ENCODE assay signal across 8 mouse cellular contexts in genomic region chr17:56613236-56613844, GRCm38 (mm10). TPM values are rescaled to one million over a fixed set of nuclear protein-coding genes. Genes with fewer than 3 reads are reported as not detected.
DNase-seq lines count a peak whose midpoint lies in the region; ATAC-seq and TF ChIP-seq lines count a peak whose summit lies in the region.

Gene Rpl36 (plus strand): TSS chr17:56613416.

- peak; percentile 99 for TF ChIP-seq CTCF in liver, embryonic 14.5 days (IDR thresholded peaks at IDR 0.05; ENCODE audit: low read depth)
- TF ChIP-seq CTCF in stomach, postnatal 0 days (IDR thresholded peaks at IDR 0.05; ENCODE audit: low read depth), result peak; percentile 99

- no peaks in the 10 kb centered on the region for H3K27me3 ChIP-seq in forebrain, embryonic 10.5 days (ENCODE audit: poor library complexity, severe bottlenecking)
- no peaks in the 10 kb centered on the region for H3K27me3 ChIP-seq in heart, embryonic 15.5 days
- no peaks in the 10 kb centered on the region for H3K27me3 ChIP-seq in liver, embryonic 14.5 days (ENCODE audit: control insufficient read depth, insufficient read depth, low read length)
- H3K27me3 ChIP-seq in neural tube, embryonic 11.5 days (ENCODE audit: control insufficient read depth, insufficient read depth, low read length), result no peaks in the 10 kb centered on the region
- H3K27me3 ChIP-seq in stomach, postnatal 0 days (ENCODE audit: control insufficient read depth, insufficient read depth, low read length), result no peaks in the 10 kb centered on the region

- peak within 1 kb of the TSS; percentile 89 for H3K4me2 ChIP-seq in heart, embryonic 15.5 days
- H3K4me2 ChIP-seq in liver, embryonic 14.5 days (ENCODE audit: low read depth), result peak within 1 kb of the TSS; percentile 95
- peak within 1 kb of the TSS; percentile 93 for H3K4me2 ChIP-seq in neural tube, embryonic 11.5 days (ENCODE audit: low read depth)
- peak within 1 kb of the TSS; percentile 77 for H3K4me2 ChIP-seq in stomach, postnatal 0 days (replicated peaks; ENCODE audit: low read depth)

- peak within 1 kb of the TSS; percentile 83 for H3K4me3 ChIP-seq in forebrain, embryonic 10.5 days
- peak within 1 kb of the TSS; percentile 79 for H3K4me3 ChIP-seq in heart, embryonic 15.5 days
- H3K4me3 ChIP-seq in liver, embryonic 14.5 days (ENCODE audit: insufficient read depth in 1 of 2, low read depth in 2 of 2, low read length in 2 of 2), result peak within 1 kb of the TSS; percentile 78 to 79
- H3K4me3 ChIP-seq in neural tube, embryonic 11.5 days (ENCODE audit: low read depth, low read length), result peak within 1 kb of the TSS; percentile 80
- H3K4me3 ChIP-seq in stomach, postnatal 0 days (ENCODE audit: low read depth, low read length), result peak within 1 kb of the TSS; percentile 81

- peak; percentile 95 for DNase-seq in CD4-positive, CD25-positive, alpha-beta regulatory T cell, adult 2 months (ENCODE audit: low read depth, low spot score)
- DNase-seq in c-Kit-negative CD71-positive TER-119-positive erythroid progenitor cells, embryonic 14.5 days (ENCODE audit: low read depth, low spot score), result peak; percentile 81
- peak; percentile 94 for DNase-seq in forebrain, embryonic 10.5 days (ENCODE audit: extremely low spot score, low spot score)
- peak; percentile 97 for DNase-seq in kidney, postnatal 25 days
- peak; percentile 71 to 80 (median 80) for DNase-seq in liver, embryonic 14.5 days (ENCODE audit: low read depth in 3 of 3, low spot score in 3 of 3)
- peak; percentile 95 for DNase-seq in neural tube, embryonic 11.5 days (ENCODE audit: low spot score)
- peak; percentile 95 for DNase-seq in stomach, postnatal 0 days (ENCODE audit: low spot score)

- peak within 1 kb of the TSS; percentile 96 for H3K27ac ChIP-seq in forebrain, embryonic 10.5 days
- H3K27ac ChIP-seq in heart, embryonic 15.5 days, result peak within 1 kb of the TSS; percentile 89
- peak within 1 kb of the TSS; percentile 67 for H3K27ac ChIP-seq in liver, embryonic 14.5 days
- peak within 1 kb of the TSS; percentile 88 for H3K27ac ChIP-seq in neural tube, embryonic 11.5 days (ENCODE audit: low read depth, low read length)
- H3K27ac ChIP-seq in stomach, postnatal 0 days (replicated peaks), result peak within 1 kb of the TSS; percentile 96

- under 1% methylated on average over 52 of the region's 52 CpGs for WGBS in forebrain, embryonic 10.5 days
- 0% methylated on average over 52 of the region's 52 CpGs for WGBS in heart, embryonic 15.5 days
- under 1% methylated on average over 52 of the region's 52 CpGs for WGBS in liver, embryonic 14.5 days (ENCODE audit: insufficient replicate concordance)
- under 1% methylated on average over 52 of the region's 52 CpGs for WGBS in neural tube, embryonic 11.5 days
- under 1% methylated on average over 52 of the region's 52 CpGs for WGBS in stomach, postnatal 0 days

- H3K9ac ChIP-seq in heart, embryonic 15.5 days, result peak within 1 kb of the TSS; percentile 72
- peak within 1 kb of the TSS; percentile 91 for H3K9ac ChIP-seq in liver, embryonic 14.5 days (replicated peaks)
- peak within 1 kb of the TSS; percentile 84 for H3K9ac ChIP-seq in neural tube, embryonic 11.5 days (ENCODE audit: low read length)
- H3K9ac ChIP-seq in stomach, postnatal 0 days (ENCODE audit: low read length), result peak within 1 kb of the TSS; percentile 85

- H3K36me3 ChIP-seq in forebrain, embryonic 10.5 days (replicated peaks), result peaks cover 46% of the 10 kb centered on the region
- H3K36me3 ChIP-seq in heart, embryonic 15.5 days, result peaks cover 38% of the 10 kb centered on the region
- H3K36me3 ChIP-seq in liver, embryonic 14.5 days (replicated peaks; ENCODE audit: control insufficient read depth, insufficient read depth, low read depth), result peaks cover 31% of the 10 kb centered on the region
- H3K36me3 ChIP-seq in neural tube, embryonic 11.5 days (ENCODE audit: control insufficient read depth, insufficient read depth, low read length), result peaks cover 14% of the 10 kb centered on the region
- peaks cover 16% of the 10 kb centered on the region for H3K36me3 ChIP-seq in stomach, postnatal 0 days (ENCODE audit: control insufficient read depth, insufficient read depth, low read length)

- ATAC-seq in heart, embryonic 15.5 days (replicated peaks; ENCODE audit: insufficient number of reproducible peaks, insufficient read depth, low FRiP score, low read depth), result peak; percentile 63
- peak; percentile 44 for ATAC-seq in liver, embryonic 14.5 days (ENCODE audit: insufficient read depth)
- ATAC-seq in neural tube, embryonic 11.5 days (ENCODE audit: insufficient read depth, low FRiP score, low TSS enrichment), result peak; percentile 36; the same call in 1 of the 2 replicates
- peak; percentile 55 for ATAC-seq in stomach, postnatal 0 days (ENCODE audit: low FRiP score, low TSS enrichment)

- peak; percentile 42; the same call in 1 of the 2 replicates for TF ChIP-seq EP300 in liver, embryonic 14.5 days (IDR thresholded peaks at IDR 0.05; ENCODE audit: low read depth)
- TF ChIP-seq EP300 in stomach, postnatal 0 days (optimal IDR thresholded peaks at IDR 0.05), result peak; percentile 37

- no peaks in the 10 kb centered on the region for H3K9me3 ChIP-seq in forebrain, embryonic 10.5 days
- H3K9me3 ChIP-seq in heart, embryonic 15.5 days (replicated peaks), result no peaks in the 10 kb centered on the region
- no peaks in the 10 kb centered on the region for H3K9me3 ChIP-seq in liver, embryonic 14.5 days (ENCODE audit: control insufficient read depth, low read length)
- no peaks in the 10 kb centered on the region for H3K9me3 ChIP-seq in neural tube, embryonic 11.5 days (ENCODE audit: control insufficient read depth, low read length)
- no peaks in the 10 kb centered on the region for H3K9me3 ChIP-seq in stomach, postnatal 0 days (ENCODE audit: control insufficient read depth, low read length)

- peaks cover 57% of the 10 kb centered on the region for H3K4me1 ChIP-seq in forebrain, embryonic 10.5 days
- peaks cover 38% of the 10 kb centered on the region for H3K4me1 ChIP-seq in heart, embryonic 15.5 days (replicated peaks)
- peaks cover 23 to 32% of the 10 kb centered on the region in 2 experiments for H3K4me1 ChIP-seq in liver, embryonic 14.5 days (replicated peaks; ENCODE audit: control insufficient read depth in 2 of 2, insufficient read depth in 2 of 2, low read length in 1 of 2)
- H3K4me1 ChIP-seq in neural tube, embryonic 11.5 days (ENCODE audit: control insufficient read depth, insufficient read depth, low read length), result peaks cover 11% of the 10 kb centered on the region
- H3K4me1 ChIP-seq in stomach, postnatal 0 days (replicated peaks; ENCODE audit: control insufficient read depth, insufficient read depth), result peaks cover 4% of the 10 kb centered on the region; the same call in 1 of the 2 replicates

RNA-seq across cellular contexts. Expression of gene Rpl36, which starts in this region (rescaled TPM):
- polyA plus RNA-seq in forebrain, embryonic 10.5 days (2016; fragmentation: Nextera tagmentation; extraction: Ambion mirVana), result 1,518 and 1,601 TPM in 2 replicates
- 1,116 and 1,311 TPM in 2 replicates for polyA plus RNA-seq in heart, embryonic 15.5 days (2015; fragmentation: Nextera tagmentation; extraction: Ambion mirVana)
- polyA plus RNA-seq in liver, embryonic 14.5 days (2012; rRNA removed), result 1,839 and 1,886 TPM in 2 replicates
- 1,322 and 1,328 TPM in 2 replicates for polyA plus RNA-seq in liver, embryonic 14.5 days (2014; fragmentation: Nextera tagmentation; extraction: Ambion mirVana)
- 1,299 and 1,352 TPM in 2 replicates for polyA plus RNA-seq in neural tube, embryonic 11.5 days (2014; fragmentation: Nextera tagmentation; extraction: Ambion mirVana)
- polyA plus RNA-seq in stomach, postnatal 0 days (2015; fragmentation: Nextera tagmentation; extraction: Ambion mirVana), result 2,079 and 2,215 TPM in 2 replicates

Comparison
In these comparisons a context has a peak if more than half of its experiments do, and no peak if none do; other contexts are left out.
1. Peak in every context shown above with its lines: DNase-seq, ATAC-seq, H3K4me3 ChIP-seq and H3K27ac ChIP-seq.